Mouse (Mus musculus): Measurements from ENCODE around the gene Gm11939.
"Not testable (repeated sequence)": the region's sequence is repeated elsewhere in the genome, so short reads cannot be mapped to it uniquely, and the experiment has no call there.

Gm11939 gene

GRCm38 (mm10) chr11:99559366-99559765, at the start of gene Gm11939:
TSS of gene Gm11939 (minus strand) at chr11:99559466.
- DNase-seq (ENCODE audit: low read depth in 1 of 2, low spot score in 2 of 2) = no peak

- not testable (repeated sequence) for DNase-seq (ENCODE audit: low read depth in 1 of 2, low spot score in 2 of 2)
These were observed 43.9 kb upstream of the Gm11939 start, which contains the start of gene Gm11938 for GRCm38 (mm10) chr11:99603208-99603607. TSS of gene Gm11938 (minus strand) at chr11:99603308.

- not testable (repeated sequence) for DNase-seq (ENCODE audit: low read depth in 1 of 2, low spot score in 2 of 2)
These were observed 38.5 kb upstream of the Gm11939 start, which contains the start of gene Krtap9-3 for GRCm38 (mm10) chr11:99597742-99598141. TSS of gene Krtap9-3 (minus strand) at chr11:99598105.

- DNase-seq (ENCODE audit: low read depth in 1 of 2, low spot score in 2 of 2) = no peak
These were observed 31.7 kb upstream of the Gm11939 start, which contains the start of gene Krtap1-3 for GRCm38 (mm10) chr11:99590981-99591380. TSS of gene Krtap1-3 (minus strand) at chr11:99591339.

GRCm38 (mm10) chr11:99585096-99585495, 25.8 kb upstream of the Gm11939 start:
- no peak for DNase-seq (ENCODE audit: low read depth in 1 of 2, low spot score in 2 of 2)

- no peak for DNase-seq (ENCODE audit: low read depth in 1 of 2, low spot score in 2 of 2)
These were observed 24.0 kb upstream of the Gm11939 start, which contains the start of gene Krtap1-4 for GRCm38 (mm10) chr11:99583245-99583704. TSS of gene Krtap1-4 (minus strand) at chr11:99583654.

- no peak for DNase-seq (ENCODE audit: low read depth in 1 of 2, low spot score in 2 of 2)
These were observed 22.3 kb upstream of the Gm11939 start for GRCm38 (mm10) chr11:99581564-99581963.

GRCm38 (mm10) chr11:99581051-99581450, 21.8 kb upstream of the Gm11939 start:
- DNase-seq (ENCODE audit: low read depth in 1 of 2, low spot score in 2 of 2) = no peak

- no peak for DNase-seq (ENCODE audit: low read depth in 1 of 2, low spot score in 2 of 2)
These were observed 21.4 kb upstream of the Gm11939 start, which contains the start of gene Krtap1-5 for GRCm38 (mm10) chr11:99580636-99581035. TSS of gene Krtap1-5 (minus strand) at chr11:99581016.

- DNase-seq (ENCODE audit: low read depth in 1 of 2, low spot score in 2 of 2) = peak in 1 of 2 experiments; percentile 23
These were observed 14.8 kb upstream of the Gm11939 start for GRCm38 (mm10) chr11:99574106-99574505.

- DNase-seq (ENCODE audit: low read depth in 1 of 2, low spot score in 2 of 2) = no peak
These were observed 13.9 kb upstream of the Gm11939 start for GRCm38 (mm10) chr11:99573164-99573563.

- DNase-seq (ENCODE audit: low read depth in 1 of 2, low spot score in 2 of 2) = no peak
These were observed 7.3 kb upstream of the Gm11939 start, which contains the start of gene Krtap3-1 for GRCm38 (mm10) chr11:99566530-99566929. TSS of gene Krtap3-1 (minus strand) at chr11:99566630.

- no peak for DNase-seq (ENCODE audit: low read depth in 1 of 2, low spot score in 2 of 2)
These were observed 3.3 kb upstream of the Gm11939 start for GRCm38 (mm10) chr11:99562580-99562979.

GRCm38 (mm10) chr11:99557976-99558745, 1.1 kb downstream of the Gm11939 start:
- DNase-seq (ENCODE audit: low read depth in 1 of 2, low spot score in 2 of 2) = no peak

- DNase-seq (ENCODE audit: low read depth in 1 of 2, low spot score in 2 of 2) = no peak
These were observed 2.5 kb downstream of the Gm11939 start, which contains the start of gene Krtap3-2 for GRCm38 (mm10) chr11:99556753-99557152. TSS of gene Krtap3-2 (minus strand) at chr11:99556853.

GRCm38 (mm10) chr11:99556195-99556594, 3.1 kb downstream of the Gm11939 start:
- DNase-seq (ENCODE audit: low read depth in 1 of 2, low spot score in 2 of 2) = no peak

GRCm38 (mm10) chr11:99550765-99551164, 8.5 kb downstream of the Gm11939 start, which contains the start of gene Krtap3-3:
TSS of gene Krtap3-3 (minus strand) at chr11:99550865.
- no peak for DNase-seq (ENCODE audit: low read depth in 1 of 2, low spot score in 2 of 2)

GRCm38 (mm10) chr11:99547892-99548291, 11.4 kb downstream of the Gm11939 start:
- no peak for DNase-seq (ENCODE audit: low read depth in 1 of 2, low spot score in 2 of 2)

GRCm38 (mm10) chr11:99539721-99540120, 19.5 kb downstream of the Gm11939 start:
- no peak for DNase-seq (ENCODE audit: low read depth in 1 of 2, low spot score in 2 of 2)

- DNase-seq (ENCODE audit: low read depth in 1 of 2, low spot score in 2 of 2) = no peak
These were observed 37.9 kb downstream of the Gm11939 start, which contains the start of gene Krt39 for GRCm38 (mm10) chr11:99521288-99521860. TSS of gene Krt39 (minus strand) at chr11:99521338.

- DNase-seq (ENCODE audit: low read depth in 1 of 2, low spot score in 2 of 2) = no peak
These were observed 45.2 kb downstream of the Gm11939 start for GRCm38 (mm10) chr11:99514098-99514497.

Data from monocyte, adult 2 months (primary cell).